Mouse (Mus musculus) lung, postnatal 4 days (tissue): ENCODE results near the gene Dnajc15.

Experiments
- DNase-seq, 2 experiments: peaks; one replicate each; pipeline ENCODE4 v3.0.0; 2021

Gene Dnajc15

GRCm38 (mm10) chr14:77794285-77794949 is 80.5 kb downstream of the Dnajc15 start:
- no peak for DNase-seq

GRCm38 (mm10) chr14:77792998-77793397 is 81.9 kb downstream of the Dnajc15 start:
- no peak for DNase-seq

DNA sequence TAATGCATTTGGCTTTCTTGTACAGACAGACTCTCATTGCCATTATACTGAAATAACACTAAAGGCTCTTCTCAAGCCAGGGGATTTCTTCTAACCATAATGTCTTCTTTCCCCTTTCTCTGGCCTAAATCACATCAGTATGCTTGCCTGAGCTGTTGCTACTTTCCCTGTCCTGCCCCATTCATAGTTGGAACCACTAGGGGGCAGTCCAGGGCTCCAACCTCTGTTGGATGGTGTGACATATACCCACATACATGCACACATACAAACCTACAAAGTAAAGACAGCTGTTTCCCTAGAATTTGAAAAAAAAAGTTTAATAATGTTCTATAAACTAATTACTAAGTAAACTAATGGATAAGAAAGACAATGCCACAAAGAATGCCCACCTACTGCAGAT is 91.7 kb downstream of the Dnajc15 start:
- DNase-seq, result peak in 1 of 2 experiments; percentile 14

GRCm38 (mm10) chr14:77777365-77777764 is 97.6 kb downstream of the Dnajc15 start:
- no peak for DNase-seq

- no peak for DNase-seq
These were observed 98.9 kb downstream of the Dnajc15 start for GRCm38 (mm10) chr14:77776005-77776531.

DNA sequence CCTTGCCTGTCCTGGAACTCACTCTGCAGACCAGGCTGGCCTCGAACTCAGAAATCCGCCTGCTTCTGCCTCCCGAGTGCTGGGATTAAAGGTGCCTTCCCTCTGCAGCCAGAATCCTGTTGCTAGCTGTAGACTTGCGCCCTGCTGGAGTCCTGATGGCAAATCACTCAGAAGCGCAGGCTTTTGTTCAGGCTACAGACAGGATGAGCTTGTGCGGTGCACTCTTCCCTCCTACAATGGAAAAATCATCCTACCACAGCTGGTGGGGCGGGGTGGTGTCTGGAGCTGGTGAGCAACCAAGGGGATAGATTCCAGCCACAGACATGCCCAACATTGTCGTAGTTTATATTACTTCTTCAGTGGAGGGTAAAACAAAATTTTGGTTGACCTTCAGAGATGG is 101.6 kb downstream of the Dnajc15 start:
- no peak for DNase-seq

DNA sequence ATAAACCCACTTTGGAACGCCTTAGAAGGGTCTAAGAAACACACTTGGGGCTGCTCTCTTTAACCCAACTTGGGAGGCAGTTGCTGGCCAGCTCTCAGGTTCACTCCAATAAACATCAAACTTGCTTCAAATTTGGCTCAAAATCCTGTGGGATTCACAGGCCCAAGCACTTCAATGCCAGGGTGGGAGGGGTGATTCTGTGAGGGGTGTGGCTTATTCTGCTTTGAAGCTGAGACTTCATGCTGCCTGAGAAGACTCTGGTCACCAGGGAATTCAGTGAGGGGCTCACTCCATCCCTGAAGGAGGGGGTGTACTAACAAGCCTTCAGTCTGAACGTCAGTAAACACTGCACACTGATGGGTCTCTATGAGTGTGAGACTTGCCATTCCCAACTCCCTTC is 103.3 kb downstream of the Dnajc15 start:
- peak; percentile 13 to 31 for DNase-seq
